Mouse (Mus musculus) embryonic facial prominence, embryonic 11.5 days (tissue): ENCODE measurements around the gene Ipo13. TPM values are rescaled to one million over a fixed set of nuclear protein-coding genes. Genes with fewer than 3 reads are reported as not detected.
A peak's percentile ranks its signal among the peaks of the same experiment; 100 is the strongest.

Experiments
- ATAC-seq: fragments of 200-750 bp; cut with Nextera tagmentation; replicated peaks from 2 replicates; pipeline ENCODE4 v1.8.0; 2017; ENCODE audit warnings: low read depth; ENCODE audit not compliant: insufficient number of reproducible peaks, low FRiP score, low TSS enrichment
- DNase-seq: peaks from one replicate; pipeline ENCODE4 v3.0.0-alpha.2; 2015; ENCODE audit warnings: low spot score
- H3K27ac ChIP-seq: fragments of 300-500 bp; sonication (generic); replicated peaks from 2 replicates; pipeline ENCODE4 v1.5.1; 2014; ENCODE audit warnings: mild to moderate bottlenecking, low read depth, low read length, control low read depth
- H3K27me3 ChIP-seq: fragments of 300-500 bp; sonication (generic); 2 replicates; pipeline ENCODE4 v1.6.1; 2014; ENCODE audit warnings: mild to moderate bottlenecking, low read length, moderate library complexity, mixed read lengths; ENCODE audit not compliant: control insufficient read depth, insufficient read depth
- H3K36me3 ChIP-seq: fragments of 300-500 bp; sonication (generic); replicated peaks from 2 replicates; pipeline ENCODE4 v1.6.1; 2014; ENCODE audit warnings: low read depth, mild to moderate bottlenecking, low read length, moderate library complexity, mixed read lengths; ENCODE audit not compliant: control insufficient read depth, insufficient read depth
- H3K4me1 ChIP-seq: fragments of 300-500 bp; sonication (generic); 2 replicates; pipeline ENCODE4 v1.6.1; 2014; ENCODE audit warnings: low read length, mixed read lengths; ENCODE audit not compliant: control insufficient read depth, insufficient read depth
- H3K4me2 ChIP-seq: fragments of 300-500 bp; sonication (generic); 2 replicates; pipeline ENCODE4 v1.6.1; 2014; ENCODE audit warnings: low read depth, mild to moderate bottlenecking, control low read depth, low read length, moderate library complexity
- H3K4me3 ChIP-seq: fragments of 300-500 bp; sonication (generic); 2 replicates; pipeline ENCODE4 v1.5.1; 2014; ENCODE audit warnings: low read depth, low read length, control low read depth
- H3K9ac ChIP-seq: fragments of 300-500 bp; sonication (generic); replicated peaks from 2 replicates; pipeline ENCODE4 v1.6.1; 2014; ENCODE audit warnings: mild to moderate bottlenecking, control low read depth, low read length
- H3K9me3 ChIP-seq: fragments of 300-500 bp; sonication (generic); replicated peaks from 2 replicates; pipeline ENCODE4 v1.6.1; 2016; ENCODE audit warnings: mild to moderate bottlenecking, low read length, inconsistent platforms, mixed read lengths; ENCODE audit not compliant: control insufficient read depth
- WGBS: fragments of 180-500 bp; shearing (Covaris S2); extraction: QIAGEN DNeasy Blood & Tissue Kit; methylation state at CpG from one replicate; pipeline ENCODE4 v1.1.7; 2014; 5-methylcytosine and 5-hydroxymethylcytosine counted together
- polyA plus RNA-seq: library from polyadenylated mRNA; unstranded; fragments of >200 nt; fragmentation: Nextera tagmentation; extraction: Ambion mirVana; gene quantifications from 2 replicates; pipeline ENCODE4 v1.2.1, GENCODE M21; 2014

The Ipo13 gene
- polyA plus RNA-seq, 1 experiment from 2014 or later, result 41.0 TPM

DNA sequence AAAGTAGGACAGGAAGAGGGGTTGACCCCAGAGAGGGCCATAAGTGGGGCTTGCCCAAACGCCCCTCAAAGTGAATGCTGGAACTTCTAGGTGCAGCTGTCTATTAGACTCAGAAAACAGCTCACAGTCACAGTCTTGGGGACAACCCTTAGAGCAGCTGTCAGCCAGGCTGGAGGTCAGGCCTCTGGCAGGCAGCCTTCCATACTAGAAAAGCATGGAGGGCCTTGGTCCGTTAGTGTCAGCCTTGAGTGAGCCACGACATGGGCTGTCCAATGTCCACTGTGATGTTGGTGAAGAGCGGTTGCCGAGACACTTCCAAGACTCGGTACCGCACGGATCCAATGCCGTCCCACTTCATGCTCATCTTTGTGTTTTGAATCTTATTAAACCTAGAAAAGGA is 41.2 kb downstream of the Ipo13 start:
- Histone ChIP-seq H3K36me3 (no peaks in the 10 kb centered on the region; the same call in 1 of the 2 replicates), H3K9me3 (no peaks in the 10 kb centered on the region), H3K4me1 (no peaks in the 10 kb centered on the region), H3K27me3 (no peaks in the 10 kb centered on the region), H3K27ac (no peak overlapping the region), H3K4me3 (no peak overlapping the region), H3K9ac (no peak overlapping the region), H3K4me2 (no peak overlapping the region)
- ATAC-seq (no peak), DNase-seq (no peak)
- WGBS, result 90% methylated on average over 9 of the region's 9 CpGs

DNA sequence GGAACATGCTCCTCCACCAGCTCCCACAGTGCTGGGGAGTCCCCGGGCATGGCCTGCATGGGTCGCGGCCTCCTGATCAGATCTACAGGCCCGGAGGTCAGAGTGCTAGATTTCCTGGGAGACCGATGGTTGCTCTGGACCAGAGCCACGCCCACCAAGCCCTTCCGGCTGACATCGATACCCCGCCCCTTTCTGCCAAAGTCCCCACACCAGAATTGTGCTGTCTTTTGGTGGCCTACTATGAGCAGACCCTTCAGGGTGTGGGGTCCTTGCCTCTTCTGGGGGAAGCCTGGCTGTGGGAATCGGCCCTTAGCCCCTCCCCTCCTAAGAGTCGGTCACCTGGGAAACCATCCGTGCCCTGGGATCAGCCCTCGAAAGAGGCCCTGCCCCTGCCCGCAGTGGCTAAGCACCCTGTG is 42.3 kb downstream of the Ipo13 start, which contains the start of gene Ccdc24:
TSS of gene Ccdc24 (minus strand) at position 87 of the 416 bp plus-strand sequence.
- H3K4me3 ChIP-seq, result no peak within 1 kb of the TSS
- H3K4me2 ChIP-seq, result peak within 1 kb of the TSS; percentile 40; the same call in 1 of the 2 replicates
- H3K36me3 ChIP-seq, result no peaks in the 10 kb centered on the region; the same call in 1 of the 2 replicates
- no peak within 1 kb of the TSS for H3K27ac ChIP-seq
- no peak within 1 kb of the TSS for H3K9ac ChIP-seq
- peak; percentile 36 for DNase-seq
- no peaks in the 10 kb centered on the region for H3K9me3 ChIP-seq
- ATAC-seq, result no peak; the same call in 1 of the 2 replicates
- H3K27me3 ChIP-seq, result no peaks in the 10 kb centered on the region
- whole genome bisulfite sequencing, result 7% methylated on average over 14 of the region's 14 CpGs
- H3K4me1 ChIP-seq, result no peaks in the 10 kb centered on the region

DNA sequence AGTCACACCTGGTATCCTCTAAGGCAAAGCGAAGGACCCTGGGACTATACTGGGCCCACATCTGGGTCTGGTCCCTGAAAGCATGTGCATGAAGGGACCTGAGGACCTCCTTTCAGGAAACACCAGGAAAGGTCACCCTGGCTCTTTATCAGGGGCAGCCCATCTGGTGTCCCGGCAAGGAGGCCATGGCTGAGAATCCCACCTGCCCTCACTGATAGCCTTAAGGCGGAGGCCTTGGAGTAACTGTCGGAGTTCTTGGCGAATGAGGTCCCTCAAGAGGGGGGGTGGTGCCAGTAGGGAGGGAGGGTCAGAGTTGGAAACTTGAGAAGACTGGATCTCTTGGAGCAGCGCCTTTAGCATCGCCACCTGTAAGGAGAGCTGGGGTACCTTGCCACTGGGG is 43.0 kb downstream of the Ipo13 start:
- Histone ChIP-seq H3K4me3 (no peak overlapping the region), H3K36me3 (no peaks in the 10 kb centered on the region), H3K27me3 (no peaks in the 10 kb centered on the region), H3K27ac (no peak overlapping the region), H3K4me1 (no peaks in the 10 kb centered on the region), H3K9ac (no peak overlapping the region), H3K4me2 (no peak overlapping the region), H3K9me3 (no peaks in the 10 kb centered on the region)
- WGBS, result 47% methylated on average over 7 of the region's 7 CpGs
- DNase-seq (no peak), ATAC-seq (no peak)

DNA sequence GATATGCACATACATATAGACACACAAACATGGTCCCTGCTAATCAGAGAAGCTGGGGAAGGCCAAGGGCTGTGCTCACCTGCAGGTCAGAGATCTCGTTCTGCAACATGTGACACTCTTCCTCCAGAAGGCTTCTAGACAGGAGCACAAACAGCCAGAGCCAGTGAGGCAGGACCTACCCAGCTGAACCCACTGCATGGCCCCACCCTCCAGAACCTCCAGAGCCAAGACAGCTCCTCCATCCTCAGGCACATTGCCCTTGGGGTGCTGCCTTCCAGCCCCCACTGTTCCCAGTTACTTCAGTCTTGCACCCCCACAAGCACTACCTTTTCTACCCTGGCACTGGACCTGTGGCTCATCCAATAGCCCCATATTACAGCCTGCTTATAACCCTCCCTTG is 44.4 kb downstream of the Ipo13 start:
- WGBS, result 64% methylated on average over 1 of the region's 1 CpGs
- H3K36me3 ChIP-seq, result no peaks in the 10 kb centered on the region

DNA sequence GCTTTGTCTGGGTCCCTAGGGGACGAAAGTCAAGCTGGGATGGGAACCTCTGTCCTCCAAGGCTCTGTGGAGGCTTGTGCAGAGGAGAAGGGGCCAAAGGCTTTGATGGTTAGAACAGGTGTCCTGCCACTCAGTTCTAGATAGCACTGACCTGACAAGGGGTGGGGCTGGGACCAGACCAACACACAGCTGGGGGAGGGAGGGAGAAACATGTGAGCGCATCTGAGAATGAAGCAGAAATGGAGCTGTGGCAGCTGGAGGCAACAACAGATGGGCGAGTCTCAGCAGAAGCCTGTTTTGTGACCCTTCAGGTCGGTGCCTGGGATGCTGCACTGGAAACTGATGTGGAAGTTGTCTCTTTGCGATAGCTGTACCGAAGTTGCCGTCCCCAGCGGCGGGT is 45.5 kb downstream of the Ipo13 start:
- peaks cover 3% of the 10 kb centered on the region; the same call in 1 of the 2 replicates for H3K4me1 ChIP-seq
- DNase-seq (no peak), ATAC-seq (no peak)

More for the DNA sequence above, 44.4 kb downstream of the Ipo13 start:
- Histone ChIP-seq H3K27me3 (no peaks in the 10 kb centered on the region), H3K4me1 (peaks cover 3% of the 10 kb centered on the region; the same call in 1 of the 2 replicates), H3K4me2 (no peak overlapping the region), H3K9me3 (no peaks in the 10 kb centered on the region), H3K4me3 (no peak overlapping the region), H3K9ac (no peak overlapping the region), H3K27ac (no peak overlapping the region)
- ATAC-seq (no peak), DNase-seq (no peak)

DNA sequence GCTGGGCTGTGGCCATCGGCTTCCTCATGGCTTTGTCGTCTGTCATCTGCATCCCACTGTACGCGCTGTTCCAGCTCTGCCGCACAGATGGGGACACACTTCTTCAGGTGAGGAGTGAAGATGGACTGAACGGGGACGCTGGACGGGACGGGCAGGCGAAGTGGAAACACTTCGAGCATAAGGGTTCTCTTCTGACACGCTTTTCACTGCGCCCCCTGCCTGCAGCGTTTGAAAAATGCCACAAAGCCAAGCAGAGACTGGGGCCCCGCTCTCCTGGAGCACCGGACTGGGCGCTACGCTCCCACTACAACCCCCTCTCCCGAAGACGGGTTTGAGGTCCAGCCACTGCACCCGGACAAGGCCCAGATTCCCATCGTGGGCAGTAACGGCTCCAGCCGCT is 47.0 kb downstream of the Ipo13 start:
- H3K9ac ChIP-seq, result no peak overlapping the region
- no peak for ATAC-seq
- WGBS, result 15% methylated on average over 24 of the region's 24 CpGs
- no peaks in the 10 kb centered on the region for H3K9me3 ChIP-seq
- peaks cover 3% of the 10 kb centered on the region; the same call in 1 of the 2 replicates for H3K4me1 ChIP-seq
- peak; percentile 76 for DNase-seq
- H3K4me3 ChIP-seq, result no peak overlapping the region
- no peaks in the 10 kb centered on the region for H3K27me3 ChIP-seq
- H3K27ac ChIP-seq, result no peak overlapping the region
- no peaks in the 10 kb centered on the region for H3K36me3 ChIP-seq
- H3K4me2 ChIP-seq, result peak overlapping the region; percentile 0; the same call in 1 of the 2 replicates

More for the DNA sequence above, 45.5 kb downstream of the Ipo13 start:
- Histone ChIP-seq H3K36me3 (no peaks in the 10 kb centered on the region), H3K9ac (no peak overlapping the region), H3K4me3 (no peak overlapping the region), H3K27me3 (no peaks in the 10 kb centered on the region), H3K27ac (no peak overlapping the region), H3K4me2 (no peak overlapping the region), H3K9me3 (no peaks in the 10 kb centered on the region)
- 75% methylated on average over 9 of the region's 9 CpGs for WGBS

DNA sequence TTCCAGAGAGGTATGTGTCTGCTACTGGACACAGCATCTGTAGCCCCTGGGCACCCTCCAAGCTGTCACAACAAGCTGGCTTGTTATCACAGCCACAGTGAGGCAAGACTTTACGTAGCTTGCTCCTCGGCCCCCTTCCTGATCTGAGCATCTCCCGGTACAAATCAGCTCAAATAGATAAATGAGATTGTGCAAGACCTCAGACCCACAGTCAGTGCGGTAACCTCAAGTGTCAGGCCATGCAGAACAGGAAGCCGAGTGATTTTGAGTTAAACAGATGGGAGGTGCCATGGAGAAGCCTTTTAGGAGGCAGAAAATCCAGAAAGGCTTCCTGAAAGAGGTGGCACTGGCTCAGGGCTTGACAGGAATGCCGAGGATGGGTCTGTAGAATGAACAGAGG is 47.8 kb downstream of the Ipo13 start:
- DNase-seq (no peak), ATAC-seq (no peak)
- no peaks in the 10 kb centered on the region for H3K27me3 ChIP-seq
- H3K4me2 ChIP-seq, result no peak overlapping the region
- no peaks in the 10 kb centered on the region for H3K9me3 ChIP-seq
- peaks cover 3% of the 10 kb centered on the region; the same call in 1 of the 2 replicates for H3K4me1 ChIP-seq
- no peak overlapping the region for H3K4me3 ChIP-seq
- H3K27ac ChIP-seq, result no peak overlapping the region
- H3K36me3 ChIP-seq, result no peaks in the 10 kb centered on the region
- 78% methylated on average over 6 of the region's 6 CpGs for WGBS
- no peak overlapping the region for H3K9ac ChIP-seq

DNA sequence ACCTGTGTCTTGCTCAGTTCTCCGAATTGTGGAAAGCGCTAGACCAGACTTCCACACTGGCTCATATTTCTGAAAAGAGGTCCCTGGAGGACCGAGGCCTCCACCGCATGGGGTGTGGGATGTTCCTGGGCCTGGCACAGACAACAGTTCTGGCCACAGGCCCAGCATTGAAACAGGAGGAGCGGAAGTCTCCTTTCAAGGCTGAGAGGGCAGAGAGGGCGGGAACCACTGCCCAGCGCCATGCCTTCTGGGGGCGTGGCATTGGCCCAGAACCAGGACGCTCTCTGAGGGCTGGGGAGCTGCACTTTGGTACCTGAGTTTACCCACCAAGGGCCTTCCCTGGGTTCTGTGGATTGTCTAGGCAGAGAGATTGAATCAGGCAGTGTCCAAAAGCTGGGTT is 48.7 kb downstream of the Ipo13 start:
- Histone ChIP-seq H3K4me3 (no peak overlapping the region), H3K4me2 (no peak overlapping the region), H3K36me3 (no peaks in the 10 kb centered on the region), H3K4me1 (peaks cover 3% of the 10 kb centered on the region; the same call in 1 of the 2 replicates), H3K9me3 (no peaks in the 10 kb centered on the region), H3K27me3 (no peaks in the 10 kb centered on the region), H3K9ac (no peak overlapping the region), H3K27ac (no peak overlapping the region)
- no peak for ATAC-seq
- DNase-seq, result no peak
- 58% methylated on average over 9 of the region's 9 CpGs for WGBS
